Mouse (Mus musculus) midbrain, embryonic 13.5 days (tissue): ENCODE measurements around the gene Gabpb2. TPM values are rescaled to one million over a fixed set of nuclear protein-coding genes. Genes with fewer than 3 reads are reported as not detected.
"Not testable (repeated sequence)": the region's sequence is repeated elsewhere in the genome, so short reads cannot be mapped to it uniquely, and the experiment has no call there.

Experiments
- ATAC-seq: fragments of 200-750 bp; cut with Nextera tagmentation; 2 replicates; pipeline ENCODE4 v1.8.0; 2017; ENCODE audit warnings: mild to moderate bottlenecking, moderate TSS enrichment, moderate library complexity
- H3K27ac ChIP-seq: fragments of 300-500 bp; sonication (generic); 2 replicates; pipeline ENCODE4 v1.5.1; 2015; ENCODE audit warnings: inconsistent platforms, mild to moderate bottlenecking, moderate library complexity
- H3K27me3 ChIP-seq: fragments of 300-500 bp; sonication (generic); 2 replicates; pipeline ENCODE4 v1.6.1; 2015; ENCODE audit warnings: mild to moderate bottlenecking, inconsistent platforms
- H3K36me3 ChIP-seq: fragments of 300-500 bp; sonication (generic); 2 replicates; pipeline ENCODE4 v1.6.1; 2015; ENCODE audit warnings: mild to moderate bottlenecking, inconsistent platforms
- H3K4me1 ChIP-seq: fragments of 300-500 bp; sonication (generic); replicated peaks from 2 replicates; pipeline ENCODE4 v1.6.1; 2015; ENCODE audit warnings: inconsistent platforms
- H3K4me2 ChIP-seq: fragments of 300-500 bp; sonication (generic); replicated peaks from 2 replicates; pipeline ENCODE4 v1.6.1; 2015; ENCODE audit warnings: moderate library complexity, mild to moderate bottlenecking, inconsistent platforms
- H3K4me3 ChIP-seq: fragments of 300-500 bp; sonication (generic); replicated peaks from 2 replicates; pipeline ENCODE4 v1.5.1; 2015; ENCODE audit warnings: mild to moderate bottlenecking, inconsistent platforms
- H3K9ac ChIP-seq: fragments of 300-500 bp; sonication (generic); replicated peaks from 2 replicates; pipeline ENCODE4 v1.6.1; 2015; ENCODE audit warnings: mild to moderate bottlenecking, inconsistent platforms
- H3K9me3 ChIP-seq: fragments of 300-500 bp; sonication (generic); 2 replicates; pipeline ENCODE4 v1.6.1; 2016; ENCODE audit warnings: mild to moderate bottlenecking, inconsistent platforms
- WGBS: fragments of 180-500 bp; shearing (Covaris S2); methylation state at CpG from one replicate; pipeline ENCODE4 v1.1.7; 2015; 5-methylcytosine and 5-hydroxymethylcytosine counted together
- polyA plus RNA-seq: library from polyadenylated mRNA; unstranded; fragments of >200 nt; fragmentation: Nextera tagmentation; extraction: Ambion mirVana; gene quantifications from 2 replicates; pipeline ENCODE4 v1.2.1, GENCODE M21; 2015

The Gabpb2 gene
- polyA plus RNA-seq, 1 experiment from 2014 or later = 5.5 TPM

DNA sequence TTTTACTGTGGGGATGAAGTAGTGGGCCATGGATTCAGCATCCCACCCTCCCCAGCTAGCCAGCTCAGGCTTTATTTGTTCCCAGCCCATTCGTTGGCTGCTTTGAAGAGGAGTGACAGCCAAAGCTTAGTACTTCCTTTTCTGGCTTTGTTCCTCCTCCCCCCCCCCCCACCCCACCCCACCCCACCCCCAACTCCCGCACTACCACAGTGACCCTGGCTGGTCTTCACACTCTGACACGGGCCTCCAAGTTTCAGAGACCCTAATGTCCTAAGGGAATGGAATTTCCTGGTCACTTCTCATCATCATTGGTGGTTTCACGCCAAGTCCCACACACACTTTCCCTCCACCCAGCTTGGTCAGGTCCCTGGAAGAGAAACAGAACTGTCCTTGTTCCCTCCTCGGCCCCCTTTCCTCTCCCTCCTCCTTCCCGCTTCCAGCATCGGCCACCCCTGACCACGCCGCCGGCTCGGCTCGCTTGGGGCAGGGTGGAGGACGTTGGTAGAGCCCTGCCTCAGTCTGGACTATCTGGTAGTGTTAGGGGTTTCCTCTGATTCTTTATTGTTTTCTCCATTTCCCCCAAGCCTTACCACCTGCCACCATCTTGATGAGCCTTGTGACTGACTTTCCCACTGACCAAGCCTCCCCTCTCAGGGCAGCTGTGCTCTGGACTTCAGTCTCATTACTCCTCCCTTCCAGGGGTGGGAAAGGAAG, 12.2 kb upstream of the Gabpb2 start:
- ATAC-seq = peak; percentile 12; the same call in 1 of the 2 replicates
- Histone ChIP-seq H3K4me3 (peak overlapping the region; percentile 91), H3K27me3 (no peaks in the 10 kb centered on the region), H3K4me1 (peaks cover 53% of the 10 kb centered on the region), H3K4me2 (peak overlapping the region; percentile 89), H3K36me3 (peaks cover 45% of the 10 kb centered on the region), H3K9me3 (no peaks in the 10 kb centered on the region), H3K27ac (peak overlapping the region; percentile 97), H3K9ac (peak overlapping the region; percentile 94)
- WGBS = 1% methylated on average over 13 of the region's 13 CpGs

- Histone ChIP-seq H3K27ac (peak overlapping the region; percentile 97), H3K4me1 (peaks cover 61% of the 10 kb centered on the region), H3K4me2 (peak overlapping the region; percentile 89), H3K4me3 (peak overlapping the region; percentile 91), H3K9ac (peak overlapping the region; percentile 94), H3K9me3 (no peaks in the 10 kb centered on the region), H3K27me3 (no peaks in the 10 kb centered on the region), H3K36me3 (peaks cover 42% of the 10 kb centered on the region)
- ATAC-seq = peak; percentile 14
- WGBS = under 1% methylated on average over 42 of the region's 43 CpGs
Measured at GRCm38 (mm10) chr3:95228894-95229780, 11.4 kb upstream of the Gabpb2 start.

GRCm38 (mm10) chr3:95228148-95228893, 10.6 kb upstream of the Gabpb2 start, which contains the start of gene Cdc42se1:
Cdc42se1 (plus strand) TSS chr3:95228732.
- Histone ChIP-seq H3K27ac (peak within 1 kb of the TSS; percentile 97), H3K9me3 (no peaks in the 10 kb centered on the region), H3K27me3 (no peaks in the 10 kb centered on the region), H3K36me3 (peaks cover 41% of the 10 kb centered on the region), H3K9ac (peak within 1 kb of the TSS; percentile 94), H3K4me1 (peaks cover 63% of the 10 kb centered on the region), H3K4me2 (peak within 1 kb of the TSS; percentile 89), H3K4me3 (peak within 1 kb of the TSS; percentile 91)
- peak; percentile 93 for ATAC-seq
- under 1% methylated on average over 63 of the region's 64 CpGs for WGBS

- Histone ChIP-seq H3K9me3 (no peaks in the 10 kb centered on the region), H3K27me3 (no peaks in the 10 kb centered on the region), H3K27ac (peak overlapping the region; percentile 97), H3K36me3 (peaks cover 41% of the 10 kb centered on the region), H3K4me1 (peaks cover 67% of the 10 kb centered on the region), H3K4me3 (peak overlapping the region; percentile 91), H3K4me2 (peak overlapping the region; percentile 89), H3K9ac (peak overlapping the region; percentile 94)
- 21% methylated on average over 1 of the region's 1 CpGs for WGBS
- ATAC-seq = no peak
Measured at GRCm38 (mm10) chr3:95227214-95227613, 9.5 kb upstream of the Gabpb2 start.

GRCm38 (mm10) chr3:95224295-95224694, 6.6 kb upstream of the Gabpb2 start:
- no peak for ATAC-seq
- no peaks in the 10 kb centered on the region for H3K9me3 ChIP-seq
- no peaks in the 10 kb centered on the region for H3K27me3 ChIP-seq
- H3K4me2 ChIP-seq = peak overlapping the region; percentile 89
- no peak overlapping the region for H3K27ac ChIP-seq
- 22% methylated on average over 6 of the region's 6 CpGs for WGBS
- peaks cover 42% of the 10 kb centered on the region for H3K4me1 ChIP-seq
- peaks cover 56% of the 10 kb centered on the region for H3K36me3 ChIP-seq
- H3K9ac ChIP-seq = peak overlapping the region; percentile 29; the same call in 1 of the 2 replicates
- H3K4me3 ChIP-seq = peak overlapping the region; percentile 14; the same call in 1 of the 2 replicates

DNA sequence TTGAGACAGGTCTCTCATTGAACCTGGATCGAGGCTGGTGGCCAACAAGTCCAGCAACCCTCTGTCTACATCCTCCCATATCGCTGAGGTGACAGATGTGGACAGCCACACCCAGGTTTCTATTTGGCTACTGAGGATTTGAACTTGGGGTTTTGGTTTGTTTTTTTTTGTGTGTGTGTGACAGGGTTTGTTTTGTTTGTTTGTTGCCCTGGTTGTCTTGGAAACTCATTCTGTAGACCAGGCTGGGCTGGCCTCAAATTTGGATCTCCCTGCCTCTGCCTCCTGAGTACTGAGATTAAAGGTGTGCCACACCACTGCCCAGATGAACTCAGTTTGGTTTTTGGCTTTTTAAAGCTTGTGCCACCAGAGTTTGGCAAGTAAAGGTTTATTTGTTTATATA, 5.3 kb upstream of the Gabpb2 start:
- Histone ChIP-seq H3K4me1 (peaks cover 49% of the 10 kb centered on the region), H3K9ac (no peak overlapping the region), H3K4me3 (no peak overlapping the region), H3K27ac (no peak overlapping the region), H3K36me3 (peaks cover 66% of the 10 kb centered on the region), H3K27me3 (no peaks in the 10 kb centered on the region), H3K4me2 (no peak overlapping the region), H3K9me3 (no peaks in the 10 kb centered on the region)
- 98% methylated on average over 2 of the region's 2 CpGs for WGBS
- no peak for ATAC-seq

GRCm38 (mm10) chr3:95218466-95219137, 886 bp upstream of the Gabpb2 start:
- Histone ChIP-seq H3K9me3 (no peaks in the 10 kb centered on the region), H3K4me3 (peak overlapping the region; percentile 71), H3K36me3 (peaks cover 62% of the 10 kb centered on the region), H3K4me1 (peaks cover 28% of the 10 kb centered on the region), H3K9ac (no peak overlapping the region), H3K27me3 (no peaks in the 10 kb centered on the region), H3K4me2 (peak overlapping the region; percentile 62), H3K27ac (peak overlapping the region; percentile 96)
- WGBS = 78% methylated on average over 6 of the region's 6 CpGs
- no peak for ATAC-seq

DNA sequence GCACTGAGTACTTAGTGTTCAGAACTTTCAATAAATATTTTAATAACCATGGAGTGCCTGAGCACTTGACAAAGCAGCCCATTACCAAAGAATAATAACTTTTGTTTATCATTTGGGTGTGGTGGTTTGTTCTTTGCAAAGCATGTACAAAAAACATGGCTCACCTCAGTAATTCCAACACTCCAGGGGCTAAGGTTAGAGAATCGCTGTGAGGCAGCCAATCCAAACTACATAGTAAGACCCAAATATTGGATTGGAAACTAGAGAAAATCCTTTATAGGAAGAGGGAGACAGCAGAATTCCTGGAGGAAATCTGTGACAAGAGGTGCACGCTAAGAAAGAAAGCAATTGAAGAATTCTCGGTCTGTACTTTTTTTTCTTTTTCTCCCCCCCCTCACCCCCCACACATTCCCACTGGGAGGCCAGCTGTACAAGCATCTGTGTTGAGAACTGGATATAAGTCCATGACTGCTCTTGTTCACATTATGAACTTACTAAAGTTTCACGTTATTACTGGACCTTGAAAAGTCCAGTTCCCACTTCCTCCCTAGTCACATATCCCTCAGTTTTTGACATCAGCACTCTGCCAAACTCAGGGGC, 961 bp downstream of the Gabpb2 start:
- Histone ChIP-seq H3K4me2 (peak overlapping the region; percentile 62), H3K4me3 (peak overlapping the region; percentile 71), H3K9ac (peak overlapping the region; percentile 84), H3K36me3 (peaks cover 51% of the 10 kb centered on the region), H3K9me3 (no peaks in the 10 kb centered on the region), H3K4me1 (peaks cover 20% of the 10 kb centered on the region), H3K27me3 (no peaks in the 10 kb centered on the region), H3K27ac (peak overlapping the region; percentile 96)
- no peak for ATAC-seq
- 18% methylated on average over 4 of the region's 4 CpGs for whole genome bisulfite sequencing

DNA sequence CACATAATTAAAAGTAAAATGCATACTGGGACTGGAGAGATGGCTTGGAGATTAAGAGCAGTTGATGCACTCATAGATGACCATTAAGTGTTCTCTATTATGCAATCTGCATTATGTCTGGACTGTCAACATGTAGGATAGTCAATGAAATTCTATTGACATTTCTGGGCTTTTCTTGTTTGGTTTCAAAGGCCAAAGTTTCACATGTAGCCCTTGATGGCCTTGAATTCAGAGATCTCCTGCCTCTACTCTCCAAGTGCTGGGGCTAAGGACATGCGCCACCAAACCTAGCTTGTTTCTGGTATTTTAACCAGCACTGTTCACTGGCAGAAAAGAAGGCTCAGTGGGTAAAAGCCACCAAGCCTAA, 4.1 kb downstream of the Gabpb2 start:
- Histone ChIP-seq H3K27me3 (no peaks in the 10 kb centered on the region), H3K4me2 (no peak overlapping the region), H3K4me3 (no peak overlapping the region), H3K36me3 (peaks cover 38% of the 10 kb centered on the region), H3K9me3 (no peaks in the 10 kb centered on the region), H3K4me1 (peaks cover 16% of the 10 kb centered on the region), H3K27ac (no peak overlapping the region), H3K9ac (no peak overlapping the region)
- no peak for ATAC-seq
- WGBS = 100% methylated on average over 1 of the region's 1 CpGs

DNA sequence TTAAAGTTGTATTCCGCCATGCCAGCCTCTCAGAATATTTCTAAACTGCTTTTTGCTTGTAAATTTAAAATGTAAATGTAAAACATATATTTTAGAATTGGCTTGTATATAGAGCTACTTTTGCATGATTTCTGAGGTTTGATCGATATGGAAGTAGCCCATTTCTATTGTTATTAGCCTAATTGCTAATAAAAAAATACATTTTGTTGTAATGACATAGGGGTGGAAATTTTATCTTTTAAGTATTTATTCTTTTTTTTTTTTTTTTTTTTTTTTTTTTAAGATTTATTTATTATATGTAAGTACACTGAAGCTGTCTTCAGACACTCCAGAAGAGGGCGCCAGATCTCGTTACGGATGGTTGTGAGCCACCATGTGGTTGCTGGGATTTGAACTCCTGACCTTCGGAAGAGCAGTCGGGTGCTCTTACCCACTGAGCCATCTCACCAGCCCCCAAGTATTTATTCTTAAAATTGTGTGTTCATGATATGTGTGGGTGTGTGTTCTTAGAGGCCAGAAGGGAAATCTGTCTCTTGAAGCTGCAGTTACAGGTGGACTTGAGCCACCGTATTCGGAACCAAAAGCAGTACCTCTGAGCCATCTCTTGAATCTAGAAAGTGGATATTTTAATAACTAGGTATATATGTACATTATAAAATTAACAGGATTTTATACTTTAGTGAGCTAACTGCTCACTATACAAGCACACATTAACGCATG, 4.7 kb downstream of the Gabpb2 start:
- not testable (repeated sequence) for ATAC-seq, H3K9me3 ChIP-seq, H3K4me3 ChIP-seq, H3K27ac ChIP-seq, H3K4me2 ChIP-seq, H3K9ac ChIP-seq, H3K27me3 ChIP-seq
- 95% methylated on average over 9 of the region's 10 CpGs for WGBS
- peaks cover 11% of the 10 kb centered on the region for H3K4me1 ChIP-seq
- H3K36me3 ChIP-seq = peaks cover 39% of the 10 kb centered on the region
